Mouse (Mus musculus) heart, postnatal 0 days (tissue): ENCODE measurements around the gene Il34. TPM values are rescaled to one million over a fixed set of nuclear protein-coding genes. Genes with fewer than 3 reads are reported as not detected.

ENCODE experiments used
- ATAC-seq: fragments of 200-750 bp; cut with Nextera tagmentation; 2 replicates; pipeline ENCODE4 v1.8.0; 2017; ENCODE audit warnings: low read depth, moderate number of reproducible peaks, moderate library complexity; ENCODE audit not compliant: insufficient read depth
- DNase-seq: peaks from one replicate; pipeline ENCODE4 v3.0.0-alpha.2; 2016; ENCODE audit warnings: low spot score
- H3K27ac ChIP-seq: fragments of 300-500 bp; sonication (generic); 2 replicates; pipeline ENCODE4 v1.5.1; 2014; ENCODE audit warnings: low read depth, mild to moderate bottlenecking
- H3K27me3 ChIP-seq: fragments of 300-500 bp; sonication (generic); 2 replicates; pipeline ENCODE4 v1.6.1; 2014; ENCODE audit warnings: low read length, mixed read lengths; ENCODE audit not compliant: control insufficient read depth, insufficient read depth
- H3K36me3 ChIP-seq: fragments of 300-500 bp; sonication (generic); replicated peaks from 2 replicates; pipeline ENCODE4 v1.6.1; 2014; ENCODE audit warnings: low read length, mixed read lengths; ENCODE audit not compliant: control insufficient read depth, insufficient read depth
- H3K4me1 ChIP-seq: fragments of 300-500 bp; sonication (generic); 2 replicates; pipeline ENCODE4 v1.6.1; 2014; ENCODE audit warnings: antibody characterized with exemption; ENCODE audit not compliant: control insufficient read depth, insufficient read depth
- H3K4me2 ChIP-seq: fragments of 300-500 bp; sonication (generic); 2 replicates; pipeline ENCODE4 v1.6.1; 2014; ENCODE audit warnings: low read depth, mild to moderate bottlenecking, low read length, moderate library complexity
- H3K4me3 ChIP-seq: fragments of 300-500 bp; sonication (generic); 2 replicates; pipeline ENCODE4 v1.5.1; 2014; ENCODE audit warnings: low read depth, low read length
- H3K9ac ChIP-seq: fragments of 300-500 bp; sonication (generic); replicated peaks from 2 replicates; pipeline ENCODE4 v1.6.1; 2014; ENCODE audit warnings: low read depth, low read length, mixed read lengths
- H3K9me3 ChIP-seq: fragments of 300-500 bp; sonication (generic); replicated peaks from 2 replicates; pipeline ENCODE4 v1.6.1; 2016; ENCODE audit warnings: low read length; ENCODE audit not compliant: control insufficient read depth
- CTCF ChIP-seq: IDR thresholded peaks from 2 replicates; pipeline ENCODE4 v1.5.1; 2016; ENCODE audit warnings: antibody characterized with exemption, control low read depth, low read depth
- EP300 ChIP-seq: IDR thresholded peaks from 2 replicates; pipeline ENCODE4 v1.6.1; 2016; ENCODE audit warnings: antibody characterized with exemption, low read depth
- WGBS: fragments of 180-500 bp; shearing (Covaris S2); extraction: QIAGEN DNeasy Blood & Tissue Kit; methylation state at CpG from one replicate; pipeline ENCODE4 v1.1.7; 2014; 5-methylcytosine and 5-hydroxymethylcytosine counted together
- polyA plus RNA-seq: library from polyadenylated mRNA; unstranded; fragments of >200 nt; fragmentation: Nextera tagmentation; extraction: Ambion mirVana; gene quantifications from 2 replicates; pipeline ENCODE4 v1.2.1, GENCODE M21; 2015
- total RNA-seq: library from RNA; depleted of rRNA; stranded (reverse); fragments of >200 nt; gene quantifications from 2 replicates; pipeline ENCODE4 v1.2.3, GENCODE M21; 2014; ENCODE audit warnings: low replicate concordance

The Il34 gene
- total and polyA plus RNA-seq, 2 experiments from 2014 or later: 1.4 to 3.2 TPM

DNA sequence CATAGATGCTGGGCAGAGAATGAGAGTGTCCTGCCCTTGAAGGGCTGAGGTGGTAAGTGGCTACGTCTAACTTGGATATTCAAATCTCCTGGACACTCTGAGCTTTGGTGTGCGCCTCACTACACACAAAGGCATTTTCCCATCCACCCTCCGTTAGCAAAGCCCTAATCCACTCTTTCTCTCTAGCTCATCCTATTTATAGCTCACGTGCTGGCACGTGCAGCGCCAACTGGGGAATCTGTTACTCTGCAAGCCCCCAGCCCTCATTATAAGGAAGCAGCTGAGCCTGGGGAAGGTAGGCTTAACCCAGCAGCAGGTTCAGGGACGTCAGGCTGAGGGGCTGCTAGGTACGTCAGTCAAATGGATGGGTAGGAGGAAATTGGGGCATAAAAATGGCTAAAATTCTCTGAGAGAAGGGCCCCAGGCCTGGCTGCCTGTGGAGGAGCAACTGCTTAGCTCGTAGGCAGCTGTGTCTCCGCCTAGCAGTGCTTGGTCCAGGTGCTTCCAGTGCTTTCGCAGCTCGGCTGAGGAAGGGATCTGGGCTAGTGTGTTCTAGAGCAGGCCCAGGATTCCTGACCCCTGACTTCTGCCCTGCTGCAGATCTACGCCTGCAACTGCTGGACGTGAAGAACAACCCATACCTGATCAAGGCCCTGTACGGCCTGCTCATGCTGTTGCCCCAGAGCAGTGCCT, 90.8 kb downstream of the Il34 start:
- H3K4me3 ChIP-seq: no peak overlapping the region
- no peaks in the 10 kb centered on the region for H3K9me3 ChIP-seq
- WGBS: 55% methylated on average over 15 of the region's 15 CpGs
- peak overlapping the region; percentile 81 for H3K27ac ChIP-seq
- no peaks in the 10 kb centered on the region for H3K27me3 ChIP-seq
- H3K4me2 ChIP-seq: no peak overlapping the region
- peaks cover 83% of the 10 kb centered on the region for H3K4me1 ChIP-seq
- H3K36me3 ChIP-seq: no peaks in the 10 kb centered on the region
- no peak for ATAC-seq
- TF ChIP-seq EP300 (no peak), CTCF (no peak)
- no peak overlapping the region for H3K9ac ChIP-seq
- DNase-seq: peak; percentile 49

- TF ChIP-seq CTCF: no peak
- no peak for TF ChIP-seq EP300
- Histone ChIP-seq H3K4me3 (no peak overlapping the region), H3K9ac (no peak overlapping the region), H3K36me3 (no peaks in the 10 kb centered on the region), H3K9me3 (no peaks in the 10 kb centered on the region), H3K27ac (peak overlapping the region; percentile 21; the same call in 1 of the 2 replicates), H3K4me1 (peaks cover 72% of the 10 kb centered on the region), H3K27me3 (no peaks in the 10 kb centered on the region), H3K4me2 (no peak overlapping the region)
- DNase-seq (peak; percentile 45), ATAC-seq (no peak; the same call in 1 of the 2 replicates)
- WGBS: 47% methylated on average over 7 of the region's 7 CpGs
These were observed 92.7 kb downstream of the Il34 start for GRCm38 (mm10) chr8:110713073-110713472.

- Histone ChIP-seq H3K9me3 (no peaks in the 10 kb centered on the region), H3K27ac (peak overlapping the region; percentile 83), H3K36me3 (no peaks in the 10 kb centered on the region), H3K9ac (no peak overlapping the region), H3K4me2 (no peak overlapping the region), H3K4me1 (peaks cover 63% of the 10 kb centered on the region), H3K27me3 (no peaks in the 10 kb centered on the region), H3K4me3 (no peak overlapping the region)
- DNase-seq (peak; percentile 73), ATAC-seq (peak; percentile 80)
- WGBS: 29% methylated on average over 13 of the region's 13 CpGs
- TF ChIP-seq CTCF: peak; percentile 19; the same call in 1 of the 2 replicates
- no peak for TF ChIP-seq EP300
These were observed 94.3 kb downstream of the Il34 start for GRCm38 (mm10) chr8:110711271-110711934.

DNA sequence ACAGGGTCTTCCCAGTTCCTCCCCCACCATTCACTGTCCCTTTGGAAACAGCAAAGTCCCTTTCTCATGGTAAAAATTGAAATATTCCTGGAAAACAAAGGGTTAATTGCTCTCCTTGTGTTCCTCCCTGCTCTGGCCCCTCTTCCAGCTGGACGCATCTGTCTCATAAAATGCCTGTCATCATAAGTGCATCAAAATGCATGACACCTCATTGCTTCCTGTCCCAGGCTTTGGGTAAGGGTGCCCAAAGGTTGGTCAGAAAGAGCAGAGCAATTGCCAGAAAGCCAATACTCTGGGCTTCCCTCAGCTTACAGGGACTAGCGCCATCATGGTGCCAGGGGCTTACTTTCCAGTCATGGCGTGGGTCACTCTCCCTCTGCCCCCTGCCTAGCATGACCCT, 95.1 kb downstream of the Il34 start:
- Histone ChIP-seq H3K36me3 (no peaks in the 10 kb centered on the region), H3K4me3 (no peak overlapping the region), H3K27ac (peak overlapping the region; percentile 83), H3K4me1 (peaks cover 55% of the 10 kb centered on the region), H3K27me3 (no peaks in the 10 kb centered on the region), H3K4me2 (no peak overlapping the region), H3K9ac (no peak overlapping the region), H3K9me3 (no peaks in the 10 kb centered on the region)
- DNase-seq: peak; percentile 21
- TF ChIP-seq EP300 (no peak), CTCF (no peak)
- ATAC-seq: no peak
- WGBS: 50% methylated on average over 3 of the region's 3 CpGs

GRCm38 (mm10) chr8:110708429-110708828, 97.3 kb downstream of the Il34 start:
- no peaks in the 10 kb centered on the region for H3K27me3 ChIP-seq
- no peak overlapping the region for H3K27ac ChIP-seq
- DNase-seq: no peak

More at GRCm38 (mm10) chr8:110708429-110708828, 97.3 kb downstream of the Il34 start:
- H3K9me3 ChIP-seq: no peaks in the 10 kb centered on the region
- peaks cover 59% of the 10 kb centered on the region for H3K4me1 ChIP-seq
- 84% methylated on average over 11 of the region's 11 CpGs for WGBS
- H3K4me2 ChIP-seq: no peak overlapping the region
- H3K4me3 ChIP-seq: no peak overlapping the region
- TF ChIP-seq CTCF: no peak
- TF ChIP-seq EP300: no peak
- no peaks in the 10 kb centered on the region for H3K36me3 ChIP-seq
- H3K9ac ChIP-seq: no peak overlapping the region
- ATAC-seq: no peak
